Mouse (Mus musculus): ENCODE measurements around the gene Sept11. TPM values are rescaled to one million over a fixed set of nuclear protein-coding genes. Genes with fewer than 3 reads are reported as not detected.

The Sept11 gene
- polyA plus RNA-seq, 1 experiment from 2014 or later = 175 TPM

DNA sequence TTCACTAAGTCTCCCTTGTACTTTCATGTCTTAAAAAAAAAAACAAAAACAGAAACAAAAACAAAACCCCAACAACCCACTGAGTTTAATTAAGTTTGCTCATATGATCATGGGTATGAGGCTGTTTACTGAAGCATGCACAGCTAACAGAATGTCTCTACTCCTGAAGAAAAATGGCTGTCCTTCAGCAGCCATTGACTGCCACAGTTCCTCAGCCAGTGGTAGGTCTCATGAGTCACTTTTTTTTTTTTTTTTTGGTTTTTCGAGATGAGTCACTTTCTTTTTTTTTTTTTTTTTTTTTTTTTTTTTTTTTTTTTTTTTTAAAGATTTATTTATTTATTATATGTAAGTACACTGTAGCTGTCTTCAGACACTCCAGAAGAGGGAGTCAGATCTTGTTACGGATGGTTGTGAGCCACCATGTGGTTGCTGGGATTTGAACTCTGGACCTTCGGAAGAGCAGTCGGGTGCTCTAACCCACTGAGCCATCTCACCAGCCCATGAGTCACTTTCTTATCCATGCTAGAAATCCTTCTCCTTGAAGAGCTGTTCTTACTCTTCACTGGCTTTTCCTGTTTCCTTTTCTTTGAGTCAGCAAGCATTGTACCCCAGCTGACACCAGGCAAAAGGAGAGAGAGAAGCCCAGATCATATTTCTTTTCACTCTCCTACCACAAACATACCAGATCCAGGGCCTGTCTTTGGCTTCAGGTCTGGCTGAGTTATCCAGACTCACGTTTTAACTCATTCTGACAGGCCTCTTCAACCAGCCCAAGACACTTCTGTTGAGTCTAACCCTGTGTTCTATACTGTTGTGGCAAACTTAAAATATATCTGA lies 12.0 kb downstream of the Sept11 start:
- no peak for ATAC-seq
- Histone ChIP-seq H3K9me3 (ENCODE audit: control insufficient read depth, low read length) (no peaks in the 10 kb centered on the region), H3K27ac (ENCODE audit: low read length) (no peak overlapping the region), H3K4me3 (replicated peaks; ENCODE audit: low read length) (no peak overlapping the region), H3K4me1 (replicated peaks; ENCODE audit: control insufficient read depth, insufficient read depth, low read length) (peaks cover 2% of the 10 kb centered on the region), H3K27me3 (replicated peaks; ENCODE audit: control insufficient read depth, insufficient read depth, low read length) (no peaks in the 10 kb centered on the region), H3K36me3 (ENCODE audit: control insufficient read depth, insufficient read depth) (no peaks in the 10 kb centered on the region; the same call in 1 of the 2 replicates), H3K9ac (replicated peaks; ENCODE audit: low read depth, low read length) (no peak overlapping the region), H3K4me2 (ENCODE audit: low read length) (no peak overlapping the region)
- WGBS = 99% methylated on average over 3 of the region's 5 CpGs

DNA sequence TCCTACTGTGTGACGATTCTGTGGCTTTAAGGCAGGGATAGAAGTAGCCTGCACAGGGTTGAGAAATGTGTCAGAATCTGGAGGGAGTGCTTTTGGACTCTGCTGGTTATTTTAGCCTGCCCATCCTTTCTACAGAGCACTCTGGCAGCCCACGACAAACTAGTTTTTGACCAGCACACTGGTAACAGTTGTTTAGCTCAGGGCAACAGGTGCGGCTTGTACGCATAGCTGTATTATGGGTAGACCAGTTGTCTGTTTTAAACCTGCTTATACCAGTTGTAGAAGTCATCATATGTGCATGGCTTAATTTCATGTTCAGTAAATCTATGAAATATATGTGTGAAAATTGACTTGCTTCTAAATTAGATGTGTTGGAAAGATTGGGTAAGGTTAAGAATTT lies 12.8 kb downstream of the Sept11 start:
- no peak overlapping the region for H3K9ac ChIP-seq (replicated peaks; ENCODE audit: low read depth, low read length)
- H3K27ac ChIP-seq (ENCODE audit: low read length) = no peak overlapping the region
- H3K9me3 ChIP-seq (ENCODE audit: control insufficient read depth, low read length) = no peaks in the 10 kb centered on the region
- 97% methylated on average over 4 of the region's 4 CpGs for WGBS
- H3K27me3 ChIP-seq (replicated peaks; ENCODE audit: control insufficient read depth, insufficient read depth, low read length) = no peaks in the 10 kb centered on the region
- no peak overlapping the region for H3K4me3 ChIP-seq (replicated peaks; ENCODE audit: low read length)
- H3K4me2 ChIP-seq (ENCODE audit: low read length) = no peak overlapping the region
- no peak for ATAC-seq
- H3K4me1 ChIP-seq (replicated peaks; ENCODE audit: control insufficient read depth, insufficient read depth, low read length) = peaks cover 2% of the 10 kb centered on the region
- H3K36me3 ChIP-seq (ENCODE audit: control insufficient read depth, insufficient read depth) = no peaks in the 10 kb centered on the region; the same call in 1 of the 2 replicates

- Histone ChIP-seq H3K27me3 (replicated peaks; ENCODE audit: control insufficient read depth, insufficient read depth, low read length) (no peaks in the 10 kb centered on the region), H3K9me3 (ENCODE audit: control insufficient read depth, low read length) (no peaks in the 10 kb centered on the region), H3K4me2 (ENCODE audit: low read length) (no peak overlapping the region), H3K27ac (ENCODE audit: low read length) (no peak overlapping the region), H3K36me3 (ENCODE audit: control insufficient read depth, insufficient read depth) (no peaks in the 10 kb centered on the region), H3K4me1 (replicated peaks; ENCODE audit: control insufficient read depth, insufficient read depth, low read length) (peaks cover under 1% of the 10 kb centered on the region; the same call in 1 of the 2 replicates), H3K4me3 (replicated peaks; ENCODE audit: low read length) (no peak overlapping the region), H3K9ac (replicated peaks; ENCODE audit: low read depth, low read length) (no peak overlapping the region)
- WGBS = 92% methylated on average over 4 of the region's 4 CpGs
- ATAC-seq = no peak
Observed at GRCm38 (mm10) chr5:93108703-93109102, 15.5 kb downstream of the Sept11 start.

DNA sequence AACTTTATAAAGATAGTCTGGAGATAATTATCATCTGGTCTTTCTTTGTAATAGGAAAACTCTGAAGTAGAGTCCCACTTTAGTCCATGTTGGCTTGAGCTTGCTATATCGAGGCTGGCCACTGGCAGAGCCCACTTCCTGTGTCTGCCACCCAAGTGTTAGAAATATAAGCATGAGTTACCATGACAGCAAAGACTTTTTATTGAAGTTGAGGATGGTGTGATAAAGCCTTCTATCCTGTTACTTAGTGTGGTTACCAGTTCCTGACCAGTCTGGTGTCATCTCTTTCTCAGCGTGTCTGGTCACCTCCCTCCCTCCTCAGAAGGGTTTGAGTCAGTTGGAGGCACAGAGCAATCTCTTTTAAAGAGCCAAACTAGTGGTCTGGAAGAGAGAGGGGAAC lies 16.3 kb downstream of the Sept11 start:
- peaks cover 6% of the 10 kb centered on the region; the same call in 1 of the 2 replicates for H3K4me1 ChIP-seq (replicated peaks; ENCODE audit: control insufficient read depth, insufficient read depth, low read length)
- 90% methylated on average over 2 of the region's 2 CpGs for WGBS
- H3K9me3 ChIP-seq (ENCODE audit: control insufficient read depth, low read length) = no peaks in the 10 kb centered on the region
- no peak overlapping the region for H3K4me2 ChIP-seq (ENCODE audit: low read length)
- no peak overlapping the region for H3K4me3 ChIP-seq (replicated peaks; ENCODE audit: low read length)
- H3K9ac ChIP-seq (replicated peaks; ENCODE audit: low read depth, low read length) = no peak overlapping the region
- ATAC-seq = no peak
- no peaks in the 10 kb centered on the region for H3K27me3 ChIP-seq (replicated peaks; ENCODE audit: control insufficient read depth, insufficient read depth, low read length)
- H3K27ac ChIP-seq (ENCODE audit: low read length) = no peak overlapping the region
- H3K36me3 ChIP-seq (ENCODE audit: control insufficient read depth, insufficient read depth) = no peaks in the 10 kb centered on the region

- WGBS = 97% methylated on average over 3 of the region's 3 CpGs
- H3K4me3 ChIP-seq (replicated peaks; ENCODE audit: low read length) = no peak overlapping the region
- no peak overlapping the region for H3K9ac ChIP-seq (replicated peaks; ENCODE audit: low read depth, low read length)
- no peak for ATAC-seq
- H3K27me3 ChIP-seq (replicated peaks; ENCODE audit: control insufficient read depth, insufficient read depth, low read length) = no peaks in the 10 kb centered on the region
- H3K36me3 ChIP-seq (ENCODE audit: control insufficient read depth, insufficient read depth) = no peaks in the 10 kb centered on the region
- H3K4me2 ChIP-seq (ENCODE audit: low read length) = no peak overlapping the region
- H3K9me3 ChIP-seq (ENCODE audit: control insufficient read depth, low read length) = no peaks in the 10 kb centered on the region
- H3K4me1 ChIP-seq (replicated peaks; ENCODE audit: control insufficient read depth, insufficient read depth, low read length) = peaks cover 12% of the 10 kb centered on the region
- H3K27ac ChIP-seq (ENCODE audit: low read length) = no peak overlapping the region
Observed at GRCm38 (mm10) chr5:93112290-93112689, 19.1 kb downstream of the Sept11 start.

GRCm38 (mm10) chr5:93113517-93113916 lies 20.3 kb downstream of the Sept11 start:
- Histone ChIP-seq H3K4me1 (replicated peaks; ENCODE audit: control insufficient read depth, insufficient read depth, low read length) (peaks cover 12% of the 10 kb centered on the region), H3K4me2 (ENCODE audit: low read length) (no peak overlapping the region), H3K4me3 (replicated peaks; ENCODE audit: low read length) (no peak overlapping the region), H3K9ac (replicated peaks; ENCODE audit: low read depth, low read length) (no peak overlapping the region), H3K27me3 (replicated peaks; ENCODE audit: control insufficient read depth, insufficient read depth, low read length) (no peaks in the 10 kb centered on the region), H3K36me3 (ENCODE audit: control insufficient read depth, insufficient read depth) (no peaks in the 10 kb centered on the region), H3K27ac (ENCODE audit: low read length) (no peak overlapping the region), H3K9me3 (ENCODE audit: control insufficient read depth, low read length) (no peaks in the 10 kb centered on the region)
- ATAC-seq = no peak
- 88% methylated on average over 5 of the region's 5 CpGs for WGBS

DNA sequence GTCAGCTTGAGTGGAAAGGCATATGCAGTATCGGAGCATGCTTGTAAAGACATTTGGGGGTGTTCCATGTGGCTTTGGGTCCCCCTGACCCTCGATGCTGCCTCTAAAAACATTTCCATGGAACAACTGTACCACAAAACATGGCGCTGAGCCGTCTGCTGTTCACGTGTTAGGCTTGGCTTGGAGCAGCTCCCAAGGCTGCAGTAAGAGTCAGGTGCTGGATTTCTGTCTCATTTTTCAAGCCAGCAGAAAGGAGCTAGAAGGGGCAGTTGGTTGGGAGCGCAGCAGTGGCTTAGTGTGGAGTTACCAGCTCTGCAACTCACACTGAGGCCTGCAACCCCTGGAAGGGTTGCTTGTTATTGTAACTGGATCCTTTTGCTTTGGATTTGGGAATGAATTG lies 21.3 kb downstream of the Sept11 start:
- H3K9ac ChIP-seq (replicated peaks; ENCODE audit: low read depth, low read length) = no peak overlapping the region
- no peaks in the 10 kb centered on the region for H3K9me3 ChIP-seq (ENCODE audit: control insufficient read depth, low read length)
- no peak for ATAC-seq
- H3K4me1 ChIP-seq (replicated peaks; ENCODE audit: control insufficient read depth, insufficient read depth, low read length) = peaks cover 12% of the 10 kb centered on the region
- no peak overlapping the region for H3K27ac ChIP-seq (ENCODE audit: low read length)
- no peak overlapping the region for H3K4me3 ChIP-seq (replicated peaks; ENCODE audit: low read length)
- no peaks in the 10 kb centered on the region for H3K27me3 ChIP-seq (replicated peaks; ENCODE audit: control insufficient read depth, insufficient read depth, low read length)
- no peak overlapping the region for H3K4me2 ChIP-seq (ENCODE audit: low read length)
- 72% methylated on average over 6 of the region's 6 CpGs for WGBS
- H3K36me3 ChIP-seq (ENCODE audit: control insufficient read depth, insufficient read depth) = no peaks in the 10 kb centered on the region

GRCm38 (mm10) chr5:93115059-93115458 lies 21.8 kb downstream of the Sept11 start:
- Histone ChIP-seq H3K27me3 (replicated peaks; ENCODE audit: control insufficient read depth, insufficient read depth, low read length) (no peaks in the 10 kb centered on the region), H3K9ac (replicated peaks; ENCODE audit: low read depth, low read length) (no peak overlapping the region), H3K9me3 (ENCODE audit: control insufficient read depth, low read length) (no peaks in the 10 kb centered on the region), H3K36me3 (ENCODE audit: control insufficient read depth, insufficient read depth) (no peaks in the 10 kb centered on the region), H3K4me3 (replicated peaks; ENCODE audit: low read length) (no peak overlapping the region), H3K4me1 (replicated peaks; ENCODE audit: control insufficient read depth, insufficient read depth, low read length) (peaks cover 12% of the 10 kb centered on the region), H3K27ac (ENCODE audit: low read length) (no peak overlapping the region), H3K4me2 (ENCODE audit: low read length) (no peak overlapping the region)
- ATAC-seq = no peak
- WGBS = 83% methylated on average over 6 of the region's 6 CpGs

- 0 out of 2 replicates have a peak, but pooled peaks have one; percentile 26 for ATAC-seq
- Histone ChIP-seq H3K9me3 (ENCODE audit: control insufficient read depth, low read length) (no peaks in the 10 kb centered on the region), H3K27me3 (replicated peaks; ENCODE audit: control insufficient read depth, insufficient read depth, low read length) (no peaks in the 10 kb centered on the region), H3K36me3 (ENCODE audit: control insufficient read depth, insufficient read depth) (no peaks in the 10 kb centered on the region), H3K4me2 (ENCODE audit: low read length) (no peak overlapping the region), H3K4me3 (replicated peaks; ENCODE audit: low read length) (no peak overlapping the region), H3K9ac (replicated peaks; ENCODE audit: low read depth, low read length) (no peak overlapping the region), H3K27ac (ENCODE audit: low read length) (no peak overlapping the region), H3K4me1 (replicated peaks; ENCODE audit: control insufficient read depth, insufficient read depth, low read length) (peaks cover 12% of the 10 kb centered on the region)
- 73% methylated on average over 13 of the region's 13 CpGs for WGBS
Observed at GRCm38 (mm10) chr5:93115854-93116253, 22.6 kb downstream of the Sept11 start.

All from forebrain, embryonic 16.5 days (tissue).